ENCODE assay signal across 23 mouse cellular contexts in genomic region chr1:165730129-165730528, GRCm38 (mm10). TPM values are rescaled to one million over a fixed set of nuclear protein-coding genes. Genes with fewer than 3 reads are reported as not detected.
DNase-seq lines count a peak whose midpoint lies in the region; ATAC-seq lines count a peak whose summit lies in the region.
"Had no signal": no experiment of that assay in that cellular context is flagged by ENCODE, and none has a peak within 500 bp of the region (broad histone marks: within the 10 kb centered on the region; RNA-seq: fewer than 3 reads in every experiment).

No protein-coding gene starts in this region.

- DNase-seq in heart, adult 11 months = peak; percentile 53
- no peak for DNase-seq in heart, postnatal 36 days
- DNase-seq in natural killer cell, adult 2 months (ENCODE audit: low spot score in 2 of 2) = peak; percentile 52 to 69
- peak; percentile 66 for DNase-seq in thymus, postnatal 25 days
- no peak for DNase-seq in lung, adult 18-20 months
- no peak for DNase-seq in kidney, adult 18-20 months
- DNase-seq: adrenal gland, adult 2 months; cerebellum, adult 11-12 months; cerebellum, postnatal 10 days; forebrain, postnatal 0 days; gastrocnemius, postnatal 36 days; liver, embryonic 13.5 days; lung, embryonic 14.5 days; retina, postnatal 1 day; right cerebral cortex, postnatal 25 days; spleen, adult 18-20 months had no signal

- no peak overlapping the region for H3K9ac ChIP-seq in hindbrain, embryonic 12.5 days
- H3K9ac ChIP-seq: forebrain, postnatal 0 days; hindbrain, embryonic 14.5 days; liver, embryonic 13.5 days; lung, embryonic 14.5 days; midbrain, embryonic 12.5 days; neural tube, embryonic 13.5 days had no signal

- peaks cover 3% of the 10 kb centered on the region; the same call in 1 of the 2 replicates for H3K4me1 ChIP-seq in hindbrain, embryonic 12.5 days
- H3K4me1 ChIP-seq: midbrain, embryonic 12.5 days; neural tube, embryonic 13.5 days had no signal

- no peaks in the 10 kb centered on the region for H3K36me3 ChIP-seq in hindbrain, embryonic 12.5 days
- H3K36me3 ChIP-seq: liver, embryonic 13.5 days; midbrain, embryonic 12.5 days; neural tube, embryonic 13.5 days had no signal

- intact Hi-C loops in heart, postnatal 36 days (cut with DNase I) = loop anchor here (10.0 kb wide), 2 partner anchors 265 to 335 kb away; partner anchors contain the start of genes Dcaf6 and Mpc2

- 60% methylated on average over 1 of the region's 1 CpGs for WGBS in hindbrain, embryonic 12.5 days

- ATAC-seq in activated CD4-positive, CD25-positive, alpha-beta regulatory T cell, adult 4 months = peak; percentile 86
- no peak for ATAC-seq in hindbrain, embryonic 12.5 days (ENCODE audit: low FRiP score)
- ATAC-seq: forebrain, postnatal 0 days had no signal

- no peaks in the 10 kb centered on the region for H3K9me3 ChIP-seq in hindbrain, embryonic 12.5 days (replicated peaks)
- H3K9me3 ChIP-seq: liver, embryonic 13.5 days; midbrain, embryonic 12.5 days; neural tube, embryonic 13.5 days had no signal

- no peak overlapping the region for H3K4me2 ChIP-seq in hindbrain, embryonic 12.5 days (replicated peaks)
- H3K4me2 ChIP-seq: hindbrain, embryonic 14.5 days; liver, embryonic 13.5 days; lung, embryonic 14.5 days; midbrain, embryonic 12.5 days; neural tube, embryonic 13.5 days had no signal

- H3K27ac ChIP-seq in hindbrain, embryonic 12.5 days = no peak overlapping the region
- H3K27ac ChIP-seq: hindbrain, embryonic 14.5 days; kidney, postnatal 0 days; left cerebral cortex, adult 2 months; liver, embryonic 13.5 days; midbrain, embryonic 12.5 days; neural tube, embryonic 13.5 days had no signal

- H3K27me3 ChIP-seq in hindbrain, embryonic 12.5 days = no peaks in the 10 kb centered on the region
- H3K27me3 ChIP-seq: liver, embryonic 13.5 days; midbrain, embryonic 12.5 days; neural tube, embryonic 13.5 days had no signal

- no peak overlapping the region for H3K4me3 ChIP-seq in hindbrain, embryonic 12.5 days
- H3K4me3 ChIP-seq: left cerebral cortex, adult 2 months; liver, embryonic 13.5 days; midbrain, embryonic 12.5 days; neural tube, embryonic 13.5 days had no signal

RNA-seq across cellular contexts. Expression of gene Rcsd1, which starts 20.6 kb away (rescaled TPM):
- 10 to 100 TPM; 74.2 to 80.7 TPM for total RNA-seq in heart, postnatal 36 days (2021)
- polyA plus RNA-seq in activated CD4-positive, CD25-positive, alpha-beta regulatory T cell, adult 4 months (2017; shearing (Covaris generic)) = 100 to 1,000 TPM; 110 to 112 TPM
- polyA plus RNA-seq in hindbrain, embryonic 12.5 days (2016; fragmentation: Nextera tagmentation; extraction: Ambion mirVana) = 16.8 and 18.4 TPM in 2 replicates

RNA-seq across cellular contexts. Expression of gene Creg1, which starts 33.4 kb away (rescaled TPM):
- 10 to 100 TPM; 78.3 to 93.2 TPM for total RNA-seq in heart, postnatal 36 days (2021)
- 10 to 100 TPM; 24.1 to 24.2 TPM for polyA plus RNA-seq in activated CD4-positive, CD25-positive, alpha-beta regulatory T cell, adult 4 months (2017; shearing (Covaris generic))
- 35.8 and 38.9 TPM in 2 replicates for polyA plus RNA-seq in hindbrain, embryonic 12.5 days (2016; fragmentation: Nextera tagmentation; extraction: Ambion mirVana)

RNA-seq across cellular contexts. Expression of gene Cd247, which starts 58.4 kb away (rescaled TPM):
- under 1 TPM; 0.76 to 0.80 TPM for total RNA-seq in heart, postnatal 36 days (2021)
- polyA plus RNA-seq in activated CD4-positive, CD25-positive, alpha-beta regulatory T cell, adult 4 months (2017; shearing (Covaris generic)) = 100 to 1,000 TPM; 370 TPM
- polyA plus RNA-seq in hindbrain, embryonic 12.5 days (2016; fragmentation: Nextera tagmentation; extraction: Ambion mirVana) = 1.3 and 1.5 TPM in 2 replicates
- total RNA-seq: left cerebral cortex, adult 2 months had no signal

Comparison
In these comparisons a context has a peak if more than half of its experiments do, and no peak if none do; other contexts are left out.
1. DNase-seq: peak in heart, adult 11 months (single experiment), natural killer cell, adult 2 months (2 of 2) and thymus, postnatal 25 days (single experiment); none in heart, postnatal 36 days (0 of 2), lung, adult 18-20 months (0 of 2) and kidney, adult 18-20 months (single experiment).
2. RNA of gene Cd247, which starts 58.4 kb away (polyA plus RNA-seq): 370 TPM in activated CD4-positive, CD25-positive, alpha-beta regulatory T cell, adult 4 months; 1.3 to 1.5 TPM in hindbrain, embryonic 12.5 days; every median in the first group is over 100 times any median in the second.